Mouse (Mus musculus) bone marrow, adult 2 months (tissue): ENCODE results near the gene Ttc17. TPM values are rescaled to one million over a fixed set of nuclear protein-coding genes. Genes with fewer than 3 reads are reported as not detected.

Experiments
- H3K27ac ChIP-seq: fragments of 200-500 bp; 2 replicates; pipeline ENCODE4 v1.5.1; 2012; ENCODE audit warnings: low read depth, mild to moderate bottlenecking, control low read depth, inconsistent platforms, low read length; ENCODE audit not compliant: control insufficient read depth, poor library complexity, insufficient read depth
- H3K4me1 ChIP-seq: fragments of 200-500 bp; 2 replicates; pipeline ENCODE4 v1.6.1; 2011; ENCODE audit warnings: low read length; ENCODE audit not compliant: control insufficient read depth, insufficient read depth
- H3K4me3 ChIP-seq: fragments of 200-500 bp; replicated peaks from 2 replicates; pipeline ENCODE3; 2011; ENCODE audit warnings: mild to moderate bottlenecking, low read depth, low read length, control low read depth; ENCODE audit not compliant: control insufficient read depth
- CTCF ChIP-seq: fragments of 200-500 bp; IDR thresholded peaks from 2 replicates; pipeline ENCODE4 v1.5.1; 2011; ENCODE audit warnings: low read length, control low read depth; ENCODE audit not compliant: control insufficient read depth, insufficient read depth
- POLR2A ChIP-seq: fragments of 200-500 bp; IDR thresholded peaks from 2 replicates; pipeline ENCODE4 v1.6.1; 2011; ENCODE audit warnings: low read depth, mild to moderate bottlenecking, control low read depth, low read length, borderline replicate concordance; ENCODE audit not compliant: control insufficient read depth
- WGBS: fragments of 180-500 bp; shearing (Covaris S2); methylation state at CpG from one replicate; pipeline ENCODE4 v1.1.7; 2018; 5-methylcytosine and 5-hydroxymethylcytosine counted together
- polyA plus RNA-seq: library from polyadenylated mRNA; stranded (reverse); fragments of >200 nt; gene quantifications from 2 replicates; pipeline ENCODE4 v1.2.4, GENCODE M21; 2011; ENCODE audit warnings: low replicate concordance; ENCODE audit not compliant: missing spikeins, insufficient read depth, insufficient read length

Ttc17 gene
- polyA plus RNA-seq, 1 experiment: 14.3 TPM

DNA sequence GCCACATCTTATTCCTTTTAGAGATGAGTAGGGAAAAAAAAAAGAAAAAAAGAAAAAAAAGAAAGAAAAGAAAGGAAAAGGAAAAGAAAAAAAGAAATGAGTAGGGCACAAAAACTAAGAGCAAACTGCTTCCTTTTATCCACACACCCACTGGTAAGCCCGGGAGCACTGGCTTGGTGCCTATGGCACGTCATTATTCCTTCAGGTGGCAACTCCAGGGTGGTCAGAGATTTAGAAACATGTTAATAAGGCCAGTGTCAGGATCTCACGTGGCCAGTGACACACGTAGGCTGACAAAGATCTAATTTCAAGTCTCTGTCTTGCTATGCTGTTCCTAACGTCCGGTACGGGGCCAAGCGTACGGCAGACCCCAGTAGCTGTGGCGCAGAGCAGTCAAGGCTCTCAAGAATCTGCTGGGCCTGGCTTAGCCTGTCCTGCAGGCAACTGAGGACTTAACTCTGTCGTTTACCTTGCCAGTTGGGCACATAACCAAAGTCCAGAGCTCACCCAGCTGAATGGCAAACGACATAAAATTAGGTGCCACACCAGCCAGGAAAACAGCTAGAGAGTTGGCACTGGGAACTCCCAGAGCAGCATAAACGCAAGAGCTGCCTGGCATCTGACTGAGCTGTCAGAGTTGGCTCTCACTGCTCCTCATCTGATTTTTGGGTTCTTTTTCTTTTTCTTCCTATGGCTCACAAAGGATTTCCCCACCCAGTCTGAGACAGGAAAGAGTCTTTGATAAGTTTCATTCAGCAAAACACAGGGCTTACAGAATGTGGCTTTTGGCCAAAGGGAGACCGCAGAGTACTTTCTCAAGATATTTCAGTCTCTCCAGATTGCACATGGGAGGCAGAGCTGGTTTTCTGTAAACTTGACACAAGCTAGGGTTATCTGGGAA is 72.4 kb downstream of the Ttc17 start:
- Histone ChIP-seq H3K4me1 (no peaks in the 10 kb centered on the region), H3K27ac (no peak overlapping the region), H3K4me3 (no peak overlapping the region)
- 87% methylated on average over 14 of the region's 14 CpGs for WGBS
- no peak for TF ChIP-seq POLR2A
- no peak for TF ChIP-seq CTCF

DNA sequence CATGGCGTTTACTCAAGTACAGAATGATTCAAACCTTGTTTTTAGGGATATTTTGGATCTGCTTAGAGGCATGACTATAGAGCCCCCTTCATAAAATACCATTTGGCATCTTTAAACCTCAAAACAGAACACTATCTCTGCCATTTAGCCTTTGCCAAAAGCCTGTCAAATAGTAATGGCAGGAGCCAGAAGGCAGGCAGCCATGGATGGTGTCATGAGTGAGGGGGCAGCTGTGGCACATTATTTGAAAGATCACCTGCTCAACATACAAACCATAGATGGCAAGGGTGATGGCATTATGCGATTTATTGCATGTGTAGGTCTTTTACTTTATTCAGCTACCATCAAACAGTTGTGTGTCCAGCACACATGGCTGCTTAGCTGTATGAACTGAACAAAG is 73.4 kb downstream of the Ttc17 start:
- no peak overlapping the region for H3K27ac ChIP-seq
- no peaks in the 10 kb centered on the region for H3K4me1 ChIP-seq
- WGBS: 89% methylated on average over 2 of the region's 2 CpGs
- H3K4me3 ChIP-seq: no peak overlapping the region
- TF ChIP-seq CTCF (no peak), POLR2A (no peak)

DNA sequence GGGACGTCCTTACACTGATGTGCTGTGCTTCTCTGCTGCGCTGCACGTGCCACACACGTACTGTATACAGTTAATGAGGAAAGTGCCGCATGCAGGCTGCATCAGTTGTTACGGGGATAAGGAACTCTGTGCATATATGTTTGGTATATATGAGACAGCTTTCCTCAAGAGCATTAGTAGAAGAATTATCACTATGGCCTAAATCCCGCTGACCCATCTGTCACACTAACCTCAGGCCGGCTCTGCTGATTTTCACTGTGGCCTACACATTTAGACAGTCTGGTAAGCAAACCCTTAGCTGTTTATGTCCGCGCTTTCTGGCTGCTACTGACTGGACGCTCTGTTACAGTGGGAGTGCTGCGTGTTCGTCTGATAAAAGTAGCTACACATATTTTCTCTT is 77.2 kb downstream of the Ttc17 start:
- H3K4me3 ChIP-seq: no peak overlapping the region
- TF ChIP-seq CTCF (no peak), POLR2A (no peak)
- WGBS: 94% methylated on average over 13 of the region's 13 CpGs
- no peaks in the 10 kb centered on the region for H3K4me1 ChIP-seq
- H3K27ac ChIP-seq: no peak overlapping the region

DNA sequence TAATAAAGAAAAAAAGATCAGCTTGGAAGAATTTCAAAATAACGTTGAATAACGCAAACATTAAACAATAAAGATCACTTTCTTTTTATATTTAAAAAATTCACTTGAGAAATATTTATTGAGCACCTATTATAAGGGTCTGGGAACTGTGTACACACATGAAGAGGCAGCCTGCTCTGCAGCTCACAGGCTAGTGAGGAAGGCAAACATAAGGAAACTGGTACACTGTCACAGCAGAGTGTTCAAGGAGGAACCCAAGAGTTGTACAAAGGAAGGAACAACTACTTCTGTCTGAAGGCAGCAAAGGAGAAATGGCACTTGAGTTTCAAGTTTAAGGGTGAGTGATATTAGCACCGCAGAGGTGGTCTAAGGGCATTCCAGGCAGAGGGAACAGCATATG is 78.7 kb downstream of the Ttc17 start:
- TF ChIP-seq POLR2A (no peak), CTCF (no peak)
- H3K4me3 ChIP-seq: no peak overlapping the region
- no peaks in the 10 kb centered on the region for H3K4me1 ChIP-seq
- 92% methylated on average over 3 of the region's 3 CpGs for WGBS
- no peak overlapping the region for H3K27ac ChIP-seq

DNA sequence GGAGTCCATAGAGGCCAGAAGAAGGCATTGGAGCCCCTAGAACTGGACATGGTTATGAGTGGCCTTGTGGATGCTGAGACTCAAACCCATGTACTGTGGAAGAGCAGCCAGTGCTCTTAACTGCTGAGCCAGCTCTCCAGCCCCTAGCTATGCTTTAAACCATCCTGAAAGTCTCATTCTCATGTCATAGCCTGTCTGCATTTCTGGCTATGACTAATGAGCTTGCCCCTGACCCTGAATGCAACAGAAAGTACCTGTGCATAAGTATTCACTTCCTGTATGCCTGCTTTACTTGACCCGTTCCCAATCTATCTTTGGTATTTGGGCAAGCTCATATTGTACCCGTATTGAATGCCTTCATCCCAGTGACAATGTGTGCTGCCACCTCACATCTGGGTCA is 86.7 kb downstream of the Ttc17 start:
- no peak overlapping the region for H3K4me3 ChIP-seq

DNA sequence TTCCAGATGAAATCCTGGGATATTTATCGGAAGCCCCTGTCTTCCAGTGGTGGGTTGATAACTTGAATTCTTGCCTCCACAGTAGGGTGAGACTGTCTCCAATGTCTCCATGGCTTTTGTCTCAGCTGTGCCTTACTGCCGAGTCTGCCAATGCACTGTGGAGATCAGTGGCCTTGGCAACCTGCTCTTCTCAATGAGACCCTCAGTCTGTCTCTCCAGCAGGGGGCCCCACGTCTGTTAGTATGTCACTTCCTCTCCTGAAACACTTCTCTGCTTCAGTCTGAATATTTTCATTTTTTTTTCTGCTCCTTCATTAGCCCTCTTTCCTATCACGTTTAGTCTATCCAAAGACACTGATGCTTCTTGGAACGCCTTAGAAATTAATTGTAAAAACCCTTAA is 90.0 kb downstream of the Ttc17 start:
- WGBS: 71% methylated on average over 5 of the region's 5 CpGs
- TF ChIP-seq POLR2A (no peak), CTCF (no peak)
- no peak overlapping the region for H3K4me3 ChIP-seq
- no peaks in the 10 kb centered on the region for H3K4me1 ChIP-seq
- no peak overlapping the region for H3K27ac ChIP-seq

More for the DNA sequence above, 86.7 kb downstream of the Ttc17 start:
- TF ChIP-seq CTCF: no peak
- no peak for TF ChIP-seq POLR2A
- H3K27ac ChIP-seq: no peak overlapping the region
- no peaks in the 10 kb centered on the region for H3K4me1 ChIP-seq
- 81% methylated on average over 2 of the region's 2 CpGs for WGBS

DNA sequence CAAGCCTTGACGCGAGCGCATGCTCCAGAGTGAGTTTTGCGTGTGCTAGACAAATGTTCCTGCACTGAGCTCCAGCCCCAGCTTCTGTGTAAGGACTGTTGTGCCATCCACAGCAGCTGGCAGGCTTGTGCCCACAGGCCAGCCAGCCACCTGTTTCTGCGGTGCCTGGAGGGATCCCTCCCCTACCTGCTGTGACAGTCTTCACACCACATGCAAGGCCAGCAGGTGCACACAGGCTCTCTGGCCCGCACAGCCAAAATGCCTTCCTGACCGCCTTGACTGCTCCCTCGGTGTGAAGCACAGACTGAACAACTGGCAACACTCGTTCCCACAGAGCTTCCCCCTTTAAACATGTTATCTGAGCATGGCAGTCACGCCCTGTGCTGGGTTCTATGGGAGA is 102.5 kb downstream of the Ttc17 start:
- WGBS: 91% methylated on average over 10 of the region's 10 CpGs
- Histone ChIP-seq H3K4me3 (no peak overlapping the region), H3K4me1 (no peaks in the 10 kb centered on the region), H3K27ac (no peak overlapping the region)
- TF ChIP-seq POLR2A (no peak), CTCF (no peak)

DNA sequence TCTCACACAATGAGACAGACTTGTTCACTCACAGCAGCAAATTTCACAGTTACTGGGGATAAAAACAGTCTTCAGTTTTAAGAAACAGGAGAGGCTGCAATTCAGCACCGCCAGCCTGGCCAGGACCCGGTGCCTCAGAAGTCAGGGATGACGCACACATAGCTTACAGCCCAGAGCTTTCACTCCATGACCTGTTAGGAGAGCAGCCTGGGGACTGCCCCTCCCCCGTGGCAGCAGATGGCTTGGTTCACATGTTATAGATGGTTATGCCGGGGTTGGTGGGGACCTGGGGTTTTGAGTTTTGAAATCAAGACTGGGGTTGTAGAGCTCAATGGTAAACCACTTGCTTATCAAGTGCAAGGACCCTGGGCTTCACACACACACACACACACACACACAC is 104.1 kb downstream of the Ttc17 start:
- WGBS: 90% methylated on average over 5 of the region's 5 CpGs

More for the DNA sequence above, 104.1 kb downstream of the Ttc17 start:
- Histone ChIP-seq H3K4me3 (no peak overlapping the region), H3K4me1 (no peaks in the 10 kb centered on the region), H3K27ac (no peak overlapping the region)
- TF ChIP-seq CTCF: no peak
